Mouse (Mus musculus) hindbrain, embryonic 10.5 days (tissue): Measurements from ENCODE around the gene Fam71e2. TPM values are rescaled to one million over a fixed set of nuclear protein-coding genes. Genes with fewer than 3 reads are reported as not detected.

Experiments used
- DNase-seq: peaks from one replicate; pipeline ENCODE4 v3.0.0-alpha.2; 2017; ENCODE audit warnings: low spot score
- H3K27ac ChIP-seq: fragments of 300-500 bp; sonication (generic); 2 replicates; pipeline ENCODE4 v1.5.1; 2016; ENCODE audit warnings: mild to moderate bottlenecking, moderate library complexity
- H3K27me3 ChIP-seq: fragments of 300-500 bp; sonication (generic); 2 replicates; pipeline ENCODE4 v1.6.1; 2016; ENCODE audit warnings: mild to moderate bottlenecking; ENCODE audit not compliant: poor library complexity, insufficient read depth, severe bottlenecking
- H3K36me3 ChIP-seq: fragments of 300-500 bp; sonication (generic); 2 replicates; pipeline ENCODE4 v1.6.1; 2016; ENCODE audit warnings: mild to moderate bottlenecking, moderate library complexity
- H3K4me1 ChIP-seq: fragments of 300-500 bp; sonication (generic); replicated peaks from 2 replicates; pipeline ENCODE4 v1.6.1; 2016; ENCODE audit warnings: mild to moderate bottlenecking
- H3K4me3 ChIP-seq: fragments of 300-500 bp; sonication (generic); 2 replicates; pipeline ENCODE4 v1.5.1; 2016; ENCODE audit warnings: mild to moderate bottlenecking, moderate library complexity
- H3K9me3 ChIP-seq: fragments of 300-500 bp; sonication (generic); 2 replicates; pipeline ENCODE4 v1.6.1; 2016; ENCODE audit warnings: mild to moderate bottlenecking, moderate library complexity
- WGBS: fragments of 180-500 bp; shearing (Covaris S2); methylation state at CpG from one replicate; pipeline ENCODE4 v1.1.7; 2016; 5-methylcytosine and 5-hydroxymethylcytosine counted together
- polyA plus RNA-seq: library from polyadenylated mRNA; unstranded; fragments of >200 nt; fragmentation: Nextera tagmentation; extraction: Ambion mirVana; gene quantifications from 2 replicates; pipeline ENCODE4 v1.2.1, GENCODE M21; 2016

Gene Fam71e2
- polyA plus RNA-seq, 1 experiment from 2014 or later, result not detected

DNA sequence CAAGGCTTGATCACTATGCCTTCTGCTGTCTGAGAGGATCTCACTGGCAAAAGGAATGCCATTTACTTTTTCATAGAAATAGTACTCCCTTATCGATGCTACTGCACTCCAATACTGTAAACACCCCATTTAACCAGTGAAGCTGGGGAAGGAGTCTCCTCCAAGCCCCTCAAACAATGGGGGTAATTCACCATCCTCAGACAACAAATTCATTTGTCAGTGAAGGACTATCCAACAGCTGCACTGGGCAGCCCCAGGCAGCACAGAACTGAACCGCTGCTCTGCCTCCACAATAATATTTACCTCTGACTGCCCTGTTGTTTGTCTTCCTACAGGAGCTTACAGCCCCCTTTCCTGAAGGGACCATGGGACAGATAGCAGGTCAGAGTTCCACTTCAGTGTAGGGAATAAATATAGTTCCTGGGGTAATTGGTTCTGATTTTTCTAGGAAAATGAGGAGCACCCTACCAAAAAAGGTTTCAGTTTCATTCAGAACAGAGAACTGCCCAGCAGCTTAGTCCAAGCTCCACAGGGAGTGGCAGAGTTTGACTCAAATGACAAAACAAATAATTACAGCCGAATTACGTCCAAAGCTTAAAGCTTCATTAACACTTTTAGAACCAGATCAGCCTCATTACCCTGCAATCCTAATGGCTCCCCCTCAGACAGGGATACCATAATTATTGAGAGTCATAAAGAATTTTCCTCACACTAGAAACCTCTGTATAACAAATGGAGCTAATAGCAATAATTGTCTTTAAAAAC lies 6.0 kb downstream of the Fam71e2 start:
- no peak overlapping the region for H3K27ac ChIP-seq
- no peaks in the 10 kb centered on the region for H3K36me3 ChIP-seq
- peaks cover 10% of the 10 kb centered on the region for H3K4me1 ChIP-seq
- H3K9me3 ChIP-seq, result no peaks in the 10 kb centered on the region
- DNase-seq, result no peak
- WGBS, result 20% methylated on average over 4 of the region's 4 CpGs
- no peaks in the 10 kb centered on the region for H3K27me3 ChIP-seq
- H3K4me3 ChIP-seq, result no peak overlapping the region

DNA sequence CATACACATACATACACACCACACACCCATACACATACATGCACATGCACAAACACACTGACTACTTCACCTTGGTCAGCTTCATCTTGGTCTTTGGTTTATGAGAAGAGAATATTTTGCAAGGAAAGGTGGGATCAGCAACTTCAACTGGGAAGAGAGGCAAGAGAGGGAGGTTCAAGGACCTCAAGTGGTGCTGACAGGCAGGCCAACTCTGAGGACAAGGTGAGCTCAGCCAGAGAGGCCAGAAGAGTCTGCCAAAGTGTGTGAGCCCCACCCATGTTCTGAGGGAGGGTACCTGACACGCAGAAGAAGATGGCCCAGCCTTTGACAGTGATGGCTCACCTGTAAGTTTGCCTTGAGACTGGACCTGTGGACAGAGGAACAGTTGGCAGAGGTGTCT lies 11.4 kb downstream of the Fam71e2 start:
- Histone ChIP-seq H3K27ac (no peak overlapping the region), H3K4me1 (peaks cover under 1% of the 10 kb centered on the region; the same call in 1 of the 2 replicates), H3K4me3 (no peak overlapping the region), H3K36me3 (no peaks in the 10 kb centered on the region), H3K27me3 (peaks cover 4% of the 10 kb centered on the region; the same call in 1 of the 2 replicates), H3K9me3 (peaks cover 2% of the 10 kb centered on the region; the same call in 1 of the 2 replicates)
- 58% methylated on average over 1 of the region's 1 CpGs for WGBS
- no peak for DNase-seq

DNA sequence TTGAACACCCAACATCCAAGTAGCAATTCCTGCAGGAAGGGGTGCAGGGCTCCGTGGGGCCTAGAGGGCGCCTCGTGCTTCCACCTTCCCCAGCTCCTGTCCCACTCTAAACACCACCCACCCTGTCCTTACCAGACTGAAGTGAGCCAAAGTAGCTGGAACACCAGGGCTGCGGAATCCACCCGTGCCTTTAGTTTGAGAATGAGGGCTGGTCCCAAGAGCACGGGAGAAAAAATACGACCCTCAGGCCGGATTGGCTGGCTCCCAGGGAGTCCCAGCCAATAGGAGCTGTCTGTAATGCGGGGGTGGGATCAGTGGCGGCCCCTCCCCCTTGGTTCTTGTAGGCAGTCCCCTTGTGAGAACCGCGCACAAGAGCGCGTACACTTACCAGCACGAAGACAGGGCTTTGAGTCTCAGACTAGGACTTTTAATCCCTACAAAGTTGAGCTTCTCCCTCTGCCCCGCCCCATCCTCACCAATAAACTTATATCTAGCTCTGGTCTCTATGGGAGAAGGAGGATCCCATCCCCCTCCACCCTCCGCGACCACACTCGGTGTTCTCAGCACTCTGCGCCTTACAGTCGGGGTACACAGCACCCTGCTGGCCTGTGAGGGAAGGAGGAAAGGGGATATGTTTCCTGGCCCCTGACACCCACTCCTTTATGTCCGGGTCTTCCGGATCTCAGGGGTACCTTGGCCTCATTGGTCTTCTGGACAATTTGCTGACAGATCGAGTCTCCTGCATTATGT lies 18.1 kb downstream of the Fam71e2 start, which contains the start of gene Cox6b2:
TSS of gene Cox6b2 (minus strand) at position 274 of the 750 bp plus-strand sequence.
- H3K4me1 ChIP-seq, result peaks cover 22% of the 10 kb centered on the region
- H3K27me3 ChIP-seq, result peaks cover 14% of the 10 kb centered on the region
- no peaks in the 10 kb centered on the region for H3K36me3 ChIP-seq
- peak; percentile 89 for DNase-seq
- peak within 1 kb of the TSS; percentile 47 for H3K4me3 ChIP-seq
- H3K9me3 ChIP-seq, result peaks cover 2% of the 10 kb centered on the region; the same call in 1 of the 2 replicates
- H3K27ac ChIP-seq, result peak within 1 kb of the TSS; percentile 76
- 5% methylated on average over 24 of the region's 24 CpGs for WGBS

DNA sequence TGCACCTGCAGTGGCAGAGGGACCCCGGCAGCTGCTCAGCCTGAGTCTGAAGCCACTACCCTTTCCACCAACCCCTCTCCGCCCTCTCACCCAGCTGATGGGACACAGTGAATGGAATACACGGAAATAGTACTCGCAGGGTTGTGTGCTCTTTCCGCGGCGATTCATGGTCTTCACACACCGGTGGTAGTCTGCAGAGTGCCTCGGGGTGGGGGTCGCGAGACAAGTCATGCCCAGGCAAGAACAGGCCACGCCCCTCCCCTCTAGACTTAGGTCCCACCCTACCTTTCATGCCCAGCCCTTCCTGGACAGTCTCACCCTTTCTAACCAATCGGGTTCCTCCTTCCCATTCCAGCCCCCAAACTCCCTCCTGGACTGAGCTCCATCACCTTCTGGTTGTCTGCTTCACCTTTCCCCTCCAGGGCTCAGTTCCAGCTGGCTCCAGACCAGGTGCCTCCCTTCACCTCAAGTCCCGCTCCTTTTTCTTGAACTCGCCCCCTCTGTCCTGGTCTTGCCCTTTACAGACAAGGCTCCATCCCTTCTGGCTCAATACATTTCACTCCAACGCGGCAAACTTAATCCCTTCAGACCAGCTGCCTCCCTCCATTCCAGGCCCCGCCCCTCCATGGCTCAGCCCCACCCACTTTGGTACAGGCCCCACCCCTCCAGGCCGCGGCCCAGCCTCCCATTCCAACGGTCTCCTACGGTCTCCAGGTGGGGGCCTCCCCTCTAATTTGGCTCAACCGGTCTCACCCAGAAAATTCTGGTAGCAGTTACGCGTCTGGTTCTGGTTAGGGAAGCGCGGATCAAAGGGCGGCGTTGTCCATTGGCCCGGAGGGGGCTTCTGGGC lies 18.9 kb downstream of the Fam71e2 start:
- Histone ChIP-seq H3K27ac (peak overlapping the region; percentile 76), H3K4me3 (peak overlapping the region; percentile 47), H3K4me1 (peaks cover 22% of the 10 kb centered on the region), H3K36me3 (no peaks in the 10 kb centered on the region), H3K9me3 (no peaks in the 10 kb centered on the region), H3K27me3 (peaks cover 13% of the 10 kb centered on the region)
- peak; percentile 69 for DNase-seq
- WGBS, result 2% methylated on average over 30 of the region's 30 CpGs

DNA sequence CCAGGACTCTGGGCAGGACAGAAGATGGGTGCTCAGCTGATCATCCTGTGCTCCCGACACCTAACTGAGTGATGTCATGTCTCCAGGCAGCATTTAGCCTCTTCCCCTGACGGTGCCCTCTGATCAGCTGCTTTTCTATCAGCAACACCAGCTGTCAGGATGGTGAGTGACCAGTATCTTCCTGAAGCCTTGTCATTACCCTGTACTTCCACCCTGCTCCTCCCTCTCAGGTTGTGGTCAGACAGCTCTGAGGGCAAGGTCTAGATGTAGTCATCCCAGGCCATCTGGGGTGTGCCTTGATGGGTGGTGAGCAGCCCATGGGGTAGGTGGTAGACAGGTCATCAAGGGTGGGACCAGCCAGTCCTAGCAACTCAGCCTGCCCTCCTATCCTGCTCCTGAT lies 21.9 kb downstream of the Fam71e2 start:
- WGBS, result 94% methylated on average over 2 of the region's 2 CpGs
- peaks cover 38% of the 10 kb centered on the region for H3K4me1 ChIP-seq
- DNase-seq, result no peak
- H3K9me3 ChIP-seq, result no peaks in the 10 kb centered on the region
- H3K27me3 ChIP-seq, result peaks cover 10% of the 10 kb centered on the region
- H3K27ac ChIP-seq, result no peak overlapping the region
- H3K4me3 ChIP-seq, result no peak overlapping the region
- H3K36me3 ChIP-seq, result peaks cover 30% of the 10 kb centered on the region

DNA sequence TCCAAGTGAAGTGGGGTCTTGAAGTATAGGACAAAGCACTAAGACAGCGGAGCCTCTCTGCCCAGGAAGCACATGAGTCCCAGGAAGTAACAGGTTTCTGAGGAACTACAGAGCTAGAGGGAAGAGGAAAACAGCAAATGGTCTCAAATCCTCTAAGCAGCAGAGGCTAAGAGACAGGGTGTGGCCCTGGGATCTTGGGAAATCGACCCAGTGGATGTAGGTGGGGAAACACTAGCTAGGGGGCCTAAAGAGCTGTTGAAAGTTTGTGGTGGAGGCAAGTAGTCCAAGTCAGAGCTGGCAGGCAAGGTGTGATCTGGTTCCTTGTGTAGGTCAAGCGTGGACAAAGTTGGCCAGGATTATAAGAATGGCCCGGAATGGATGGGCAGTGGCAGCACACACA lies 22.8 kb downstream of the Fam71e2 start:
- Histone ChIP-seq H3K27ac (no peak overlapping the region), H3K9me3 (no peaks in the 10 kb centered on the region), H3K27me3 (0 out of 2 replicates have a peak, but pooled peaks cover 3% of the 10 kb centered on the region), H3K4me3 (no peak overlapping the region), H3K36me3 (peaks cover 38% of the 10 kb centered on the region), H3K4me1 (peaks cover 39% of the 10 kb centered on the region)
- WGBS, result 80% methylated on average over 4 of the region's 4 CpGs
- DNase-seq, result no peak

DNA sequence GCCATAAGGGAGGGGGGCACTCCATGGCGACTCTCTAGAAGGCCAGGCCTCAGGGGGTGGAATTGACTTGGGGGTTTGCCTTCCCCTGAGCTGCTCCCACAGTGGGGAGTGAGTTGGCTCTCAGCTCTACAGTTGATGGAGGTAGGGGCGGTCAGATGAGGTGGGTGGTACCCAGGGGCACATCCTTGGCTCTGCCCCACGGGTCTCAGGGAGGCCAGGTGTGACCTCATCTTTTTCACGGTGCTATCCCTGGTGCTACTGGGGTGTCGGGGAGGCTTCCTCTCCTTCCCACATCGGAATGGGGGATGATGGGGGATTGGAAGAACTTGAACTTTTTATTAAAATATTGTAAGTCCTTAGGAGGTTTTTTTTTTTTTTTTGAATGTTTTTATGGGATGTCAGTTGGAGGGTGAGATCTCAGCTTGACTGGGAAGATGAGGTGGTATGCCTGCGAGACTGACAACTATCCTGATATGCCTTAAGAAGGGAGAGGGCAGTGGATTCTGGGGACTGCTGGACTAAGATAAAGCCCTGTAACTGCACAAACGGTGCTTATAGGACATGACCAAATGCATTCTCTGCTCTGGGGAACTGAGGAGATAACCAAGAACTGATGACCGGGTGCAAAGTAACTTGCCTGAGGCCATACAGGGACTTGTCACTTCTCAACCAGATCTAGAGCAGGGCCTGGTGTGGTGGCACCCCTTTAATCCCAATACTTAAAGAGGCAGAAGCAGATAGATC lies 23.8 kb downstream of the Fam71e2 start:
- H3K4me3 ChIP-seq, result no peak overlapping the region
- no peak for DNase-seq
- no peaks in the 10 kb centered on the region for H3K9me3 ChIP-seq
- 73% methylated on average over 9 of the region's 9 CpGs for WGBS
- H3K36me3 ChIP-seq, result peaks cover 48% of the 10 kb centered on the region
- no peak overlapping the region for H3K27ac ChIP-seq
- peaks cover 39% of the 10 kb centered on the region for H3K4me1 ChIP-seq
- 0 out of 2 replicates have a peak, but pooled peaks cover 3% of the 10 kb centered on the region for H3K27me3 ChIP-seq

DNA sequence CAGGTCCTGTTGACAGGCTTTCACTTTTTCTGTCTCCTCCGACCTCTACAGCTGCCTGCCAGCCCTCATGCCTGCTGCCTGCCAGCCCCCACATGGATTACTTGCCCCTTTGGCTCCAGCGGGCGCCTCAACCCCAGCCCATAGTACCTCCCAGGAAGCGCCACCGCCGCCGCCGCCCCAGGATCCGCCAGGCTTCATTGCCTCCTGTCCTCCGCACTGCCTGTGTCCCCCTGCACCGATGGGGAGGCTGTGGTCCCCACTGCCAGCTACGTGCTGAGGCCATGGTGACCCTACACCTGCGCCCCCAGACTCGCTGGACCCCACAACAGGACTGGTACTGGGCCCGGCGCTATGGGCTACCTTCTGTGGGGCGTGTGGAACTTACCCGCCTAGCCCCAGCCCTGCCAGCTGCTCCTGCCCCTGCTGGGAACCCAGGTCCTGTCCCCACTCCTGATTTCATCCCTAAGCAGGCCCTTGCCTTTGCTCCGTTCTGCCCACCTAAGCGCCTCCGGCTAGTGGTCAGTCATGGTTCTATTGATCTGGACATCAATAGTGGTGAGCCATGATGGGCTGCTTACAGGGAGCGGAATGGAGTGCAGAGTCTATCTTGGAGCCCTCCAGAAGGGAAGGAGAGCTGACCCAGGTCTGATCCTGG lies 24.6 kb downstream of the Fam71e2 start:
- WGBS, result 79% methylated on average over 22 of the region's 22 CpGs
- Histone ChIP-seq H3K36me3 (peaks cover 53% of the 10 kb centered on the region), H3K9me3 (no peaks in the 10 kb centered on the region), H3K4me1 (peaks cover 39% of the 10 kb centered on the region), H3K27ac (0 out of 2 replicates have a peak overlapping the region, but pooled peaks have one; percentile 23), H3K27me3 (0 out of 2 replicates have a peak, but pooled peaks cover 3% of the 10 kb centered on the region), H3K4me3 (no peak overlapping the region)
- no peak for DNase-seq

DNA sequence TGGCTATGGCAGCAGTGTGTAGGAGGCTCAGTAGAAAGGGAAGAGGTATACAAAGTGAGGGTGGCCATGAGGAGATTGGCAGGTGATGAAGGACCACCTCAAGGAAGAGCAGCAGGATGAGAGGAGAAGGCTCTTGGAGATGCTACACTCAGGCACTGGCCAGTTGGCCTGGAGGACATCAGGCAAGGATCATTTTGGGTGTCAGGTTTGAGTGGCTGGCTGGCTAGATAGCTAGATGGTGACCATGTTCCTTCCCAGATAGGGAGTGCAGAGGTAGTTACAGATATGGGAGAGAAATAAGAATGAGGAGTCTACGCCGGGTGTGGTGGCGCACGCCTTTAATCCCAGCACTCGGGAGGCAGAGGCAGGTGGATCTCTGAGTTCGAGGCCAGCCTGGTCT lies 26.2 kb downstream of the Fam71e2 start:
- H3K36me3 ChIP-seq, result peaks cover 53% of the 10 kb centered on the region
- H3K9me3 ChIP-seq, result no peaks in the 10 kb centered on the region
- no peak overlapping the region for H3K27ac ChIP-seq
- no peaks in the 10 kb centered on the region for H3K27me3 ChIP-seq
- peaks cover 46% of the 10 kb centered on the region for H3K4me1 ChIP-seq
- H3K4me3 ChIP-seq, result no peak overlapping the region
- WGBS, result 90% methylated on average over 6 of the region's 6 CpGs
- no peak for DNase-seq

DNA sequence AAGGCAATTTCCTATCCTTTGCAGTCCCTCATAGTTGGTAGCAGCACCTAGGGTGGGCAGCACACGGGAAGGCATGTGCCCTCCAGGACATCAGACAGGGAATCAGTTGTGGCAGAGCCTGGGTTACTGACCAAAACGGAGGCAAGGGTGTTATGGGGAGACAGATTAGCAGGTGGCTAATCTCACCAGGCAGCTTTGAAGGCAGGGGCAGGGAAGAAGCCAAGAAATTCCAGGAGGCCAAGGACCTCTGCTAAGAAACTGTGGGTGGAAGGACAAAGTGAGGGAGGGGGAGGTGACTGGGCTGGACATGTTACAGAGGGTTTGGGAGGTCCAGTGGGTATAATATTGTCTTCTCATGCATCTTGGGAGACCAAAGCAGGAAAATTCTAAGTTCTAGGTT lies 27.7 kb downstream of the Fam71e2 start:
- Histone ChIP-seq H3K4me1 (peaks cover 55% of the 10 kb centered on the region), H3K4me3 (0 out of 2 replicates have a peak overlapping the region, but pooled peaks have one; percentile 79), H3K36me3 (peaks cover 53% of the 10 kb centered on the region), H3K27me3 (no peaks in the 10 kb centered on the region), H3K27ac (0 out of 2 replicates have a peak overlapping the region, but pooled peaks have one; percentile 97), H3K9me3 (no peaks in the 10 kb centered on the region)
- 77% methylated on average over 2 of the region's 2 CpGs for WGBS
- DNase-seq, result no peak

DNA sequence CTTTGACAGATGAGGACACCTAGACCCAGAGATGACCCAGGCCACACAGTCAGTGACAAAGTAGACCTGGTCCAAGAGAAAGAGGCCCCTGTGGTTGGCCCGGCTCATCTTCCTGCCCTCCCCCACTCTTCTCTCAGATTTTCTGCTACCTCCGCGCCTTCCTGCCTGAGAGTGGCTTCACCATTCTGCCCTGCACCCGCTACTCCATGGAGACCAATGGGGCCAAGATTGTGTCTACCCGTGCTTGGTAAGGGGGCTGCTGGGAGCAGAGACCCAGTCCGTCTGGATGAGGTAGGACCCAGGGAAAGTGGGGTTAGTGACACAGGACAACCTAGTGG lies 28.7 kb downstream of the Fam71e2 start:
- peaks cover 55% of the 10 kb centered on the region for H3K4me1 ChIP-seq
- H3K27ac ChIP-seq, result peak overlapping the region; percentile 97
- H3K4me3 ChIP-seq, result peak overlapping the region; percentile 79; the same call in 1 of the 2 replicates
- no peaks in the 10 kb centered on the region for H3K27me3 ChIP-seq
- 92% methylated on average over 6 of the region's 6 CpGs for WGBS
- no peaks in the 10 kb centered on the region for H3K9me3 ChIP-seq
- DNase-seq, result no peak
- peaks cover 53% of the 10 kb centered on the region for H3K36me3 ChIP-seq
